ENCODE assay signal across 12 mouse cellular contexts in the genomic region with DNA sequence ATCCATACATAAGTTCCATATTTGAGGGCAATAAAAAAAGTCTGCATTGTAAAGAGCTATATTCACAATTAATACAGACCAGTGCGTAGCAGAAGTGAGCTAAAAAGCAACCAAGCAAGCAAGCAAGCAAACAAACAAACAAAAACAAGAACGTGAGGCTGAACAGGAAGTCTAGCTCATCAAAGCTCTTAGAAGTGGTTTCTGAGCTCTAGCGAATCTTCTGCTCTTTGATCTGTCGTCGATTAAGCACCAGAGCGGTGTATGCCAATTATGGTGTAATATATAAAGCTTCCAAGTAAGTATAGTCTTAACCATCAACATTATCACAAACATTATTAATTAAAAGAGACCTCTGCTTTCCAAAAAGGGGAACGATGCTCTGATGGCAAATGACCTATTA.
"Had no signal": no experiment of that assay in that cellular context is flagged by ENCODE, and none has a peak within 500 bp of the region (broad histone marks: within the 10 kb centered on the region; RNA-seq: fewer than 3 reads in every experiment).

No protein-coding gene starts in this region.

- ATAC-seq: liver, postnatal 0 days; lung, postnatal 0 days; midbrain, embryonic 13.5 days; midbrain, embryonic 16.5 days had no signal

- DNase-seq: kidney, adult 8-10 months; kidney, postnatal 10 days; kidney, postnatal 36 days; left cerebral cortex, postnatal 4 days; liver, postnatal 0 days; lung, embryonic 14.5 days; lung, postnatal 36 days; thymus, adult 2 months; thymus, postnatal 25 days had no signal
